Mouse (Mus musculus) ovary, adult 18-20 months (tissue): Measurements from ENCODE around the gene Fam107b.

ENCODE experiments used
- DNase-seq: peaks from one replicate; pipeline ENCODE4 v3.0.0; 2022; ENCODE audit warnings: low spot score, mixed read lengths

Gene Fam107b

GRCm38 (mm10) chr2:3570186-3570585 is at the start of gene Fam107b:
Fam107b (plus strand) TSS chr2:3570488.
- no peak for DNase-seq

- no peak for DNase-seq
Measured at GRCm38 (mm10) chr2:3522558-3522957, 47.7 kb upstream of the Fam107b start.

- DNase-seq = no peak
Measured at GRCm38 (mm10) chr2:3526288-3526687, 44.0 kb upstream of the Fam107b start.

- no peak for DNase-seq
Measured at GRCm38 (mm10) chr2:3541307-3542079, 28.8 kb upstream of the Fam107b start.

GRCm38 (mm10) chr2:3546055-3546454 is 24.2 kb upstream of the Fam107b start:
- no peak for DNase-seq

GRCm38 (mm10) chr2:3546588-3546987 is 23.7 kb upstream of the Fam107b start:
- no peak for DNase-seq

- DNase-seq = no peak
Measured at GRCm38 (mm10) chr2:3570606-3571005, 318 bp downstream of the Fam107b start.

GRCm38 (mm10) chr2:3573883-3574282 is 3.6 kb downstream of the Fam107b start:
- no peak for DNase-seq

- no peak for DNase-seq
Measured at GRCm38 (mm10) chr2:3575140-3575539, 4.9 kb downstream of the Fam107b start.

GRCm38 (mm10) chr2:3576346-3576745 is 6.1 kb downstream of the Fam107b start:
- DNase-seq = no peak

GRCm38 (mm10) chr2:3577216-3577615 is 6.9 kb downstream of the Fam107b start:
- DNase-seq = no peak

- no peak for DNase-seq
Measured at GRCm38 (mm10) chr2:3578180-3578902, 8.1 kb downstream of the Fam107b start.

- no peak for DNase-seq
Measured at GRCm38 (mm10) chr2:3579316-3579902, 9.1 kb downstream of the Fam107b start.

GRCm38 (mm10) chr2:3582830-3583229 is 12.5 kb downstream of the Fam107b start:
- no peak for DNase-seq

- DNase-seq = no peak
Measured at GRCm38 (mm10) chr2:3585231-3585783, 15.0 kb downstream of the Fam107b start.

- DNase-seq = no peak
Measured at GRCm38 (mm10) chr2:3590086-3590915, 20.0 kb downstream of the Fam107b start.

- DNase-seq = no peak
Measured at GRCm38 (mm10) chr2:3590916-3591197, 20.6 kb downstream of the Fam107b start.

GRCm38 (mm10) chr2:3594663-3595318 is 24.5 kb downstream of the Fam107b start:
- DNase-seq = no peak

GRCm38 (mm10) chr2:3600421-3600820 is 30.1 kb downstream of the Fam107b start:
- no peak for DNase-seq

GRCm38 (mm10) chr2:3602599-3602998 is 32.3 kb downstream of the Fam107b start:
- no peak for DNase-seq

GRCm38 (mm10) chr2:3603181-3603580 is 32.9 kb downstream of the Fam107b start:
- no peak for DNase-seq
